ENCODE assay signal across 19 mouse cellular contexts in the genomic region with DNA sequence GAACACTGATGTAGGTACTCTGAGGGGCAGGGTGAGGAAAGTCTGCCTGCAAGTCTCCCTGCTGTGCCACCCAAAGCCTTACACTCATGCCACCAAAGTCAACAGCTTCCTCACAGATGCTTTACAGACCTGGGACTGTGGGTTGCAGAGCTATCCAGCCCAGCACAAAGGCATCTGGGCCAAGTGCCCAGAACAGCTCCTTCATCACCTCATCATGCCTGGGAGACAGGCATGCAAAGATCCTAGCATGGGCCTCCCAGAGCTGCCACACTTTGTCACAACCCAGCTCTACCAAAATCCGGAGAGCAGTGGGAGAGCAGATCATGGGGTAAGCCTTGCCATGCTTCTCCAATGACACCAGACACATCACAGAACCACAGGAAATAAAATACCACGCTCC. TPM values are rescaled to one million over a fixed set of nuclear protein-coding genes. Genes with fewer than 3 reads are reported as not detected.
DNase-seq lines count a peak whose midpoint lies in the region; ATAC-seq and TF ChIP-seq lines count a peak whose summit lies in the region.
"Had no signal": no experiment of that assay in that cellular context is flagged by ENCODE, and none has a peak within 500 bp of the region (broad histone marks: within the 10 kb centered on the region; RNA-seq: fewer than 3 reads in every experiment).

No protein-coding gene starts in this region.

- H3K4me1 ChIP-seq in heart, embryonic 10.5 days = peaks cover 6% of the 10 kb centered on the region
- H3K4me1 ChIP-seq in heart, postnatal 0 days (ENCODE audit: control insufficient read depth, insufficient read depth) = peaks cover 12% of the 10 kb centered on the region
- H3K4me1 ChIP-seq: embryonic facial prominence, embryonic 15.5 days; forebrain, embryonic 12.5 days; hindbrain, embryonic 15.5 days had no signal

- no peak overlapping the region for H3K27ac ChIP-seq in heart, embryonic 10.5 days
- H3K27ac ChIP-seq in heart, postnatal 0 days (ENCODE audit: low read depth) = peak overlapping the region; percentile 54
- H3K27ac ChIP-seq: embryonic facial prominence, embryonic 15.5 days; forebrain, embryonic 12.5 days; hindbrain, embryonic 15.5 days; kidney, postnatal 0 days had no signal

- no peaks in the 10 kb centered on the region for H3K36me3 ChIP-seq in heart, embryonic 10.5 days
- no peaks in the 10 kb centered on the region for H3K36me3 ChIP-seq in heart, postnatal 0 days (replicated peaks; ENCODE audit: control insufficient read depth, insufficient read depth, low read length)
- H3K36me3 ChIP-seq: embryonic facial prominence, embryonic 15.5 days; forebrain, embryonic 12.5 days; hindbrain, embryonic 15.5 days had no signal

- peak; percentile 94 for DNase-seq in heart, adult 11 months
- no peak for DNase-seq in heart, embryonic 10.5 days (ENCODE audit: low spot score)
- peak; percentile 16 to 26 for DNase-seq in right cerebral cortex, postnatal 10 days (ENCODE audit: low spot score in 2 of 2)
- DNase-seq in right cerebral cortex, postnatal 14 days = no peak
- DNase-seq in heart, postnatal 0 days (ENCODE audit: low spot score) = peak; percentile 45
- DNase-seq in lung, postnatal 4 days = peak; percentile 26 to 71
- no peak for DNase-seq in adrenal gland, adult 2 months
- no peak for DNase-seq in gastrocnemius, postnatal 10 days
- DNase-seq: cerebellum, postnatal 10 days; embryo, embryonic 11 days; layer of hippocampus, postnatal 36 days; liver; liver, postnatal 0 days had no signal

- H3K9me3 ChIP-seq in heart, embryonic 10.5 days = no peaks in the 10 kb centered on the region
- no peaks in the 10 kb centered on the region for H3K9me3 ChIP-seq in heart, postnatal 0 days (replicated peaks; ENCODE audit: control insufficient read depth, low read length)
- H3K9me3 ChIP-seq: embryonic facial prominence, embryonic 15.5 days; forebrain, embryonic 12.5 days; hindbrain, embryonic 15.5 days had no signal

- no peaks in the 10 kb centered on the region for H3K27me3 ChIP-seq in heart, embryonic 10.5 days (ENCODE audit: insufficient read depth, poor library complexity, severe bottlenecking)
- no peaks in the 10 kb centered on the region for H3K27me3 ChIP-seq in heart, postnatal 0 days (ENCODE audit: control insufficient read depth, insufficient read depth, low read length)
- H3K27me3 ChIP-seq: embryonic facial prominence, embryonic 15.5 days; forebrain, embryonic 12.5 days; hindbrain, embryonic 15.5 days had no signal

- no peak overlapping the region for H3K4me3 ChIP-seq in heart, embryonic 10.5 days
- H3K4me3 ChIP-seq in heart, postnatal 0 days (ENCODE audit: low read depth, low read length) = no peak overlapping the region
- H3K4me3 ChIP-seq: embryonic facial prominence, embryonic 15.5 days; forebrain, embryonic 12.5 days; hindbrain, embryonic 15.5 days had no signal

- H3K4me2 ChIP-seq in heart, postnatal 0 days (ENCODE audit: low read depth, low read length) = no peak overlapping the region
- H3K4me2 ChIP-seq: embryonic facial prominence, embryonic 15.5 days; forebrain, embryonic 12.5 days; hindbrain, embryonic 15.5 days; midbrain, embryonic 11.5 days had no signal

- whole genome bisulfite sequencing in heart, embryonic 10.5 days = 63% methylated on average over 2 of the region's 2 CpGs
- WGBS in heart, postnatal 0 days = 21% methylated on average over 2 of the region's 2 CpGs

- no peak overlapping the region for H3K9ac ChIP-seq in heart, postnatal 0 days (replicated peaks; ENCODE audit: low read depth, low read length)
- H3K9ac ChIP-seq: embryonic facial prominence, embryonic 15.5 days; forebrain, embryonic 12.5 days; hindbrain, embryonic 15.5 days; liver, postnatal 0 days had no signal

- no peak for TF ChIP-seq CTCF in heart, postnatal 0 days (IDR thresholded peaks at IDR 0.05; ENCODE audit: low read depth)

- no peak for TF ChIP-seq EP300 in heart, postnatal 0 days (IDR thresholded peaks at IDR 0.05; ENCODE audit: low read depth)

- ATAC-seq in heart, postnatal 0 days (ENCODE audit: insufficient read depth, low read depth) = peak; percentile 92
- ATAC-seq: intestine, embryonic 16.5 days; liver, postnatal 0 days had no signal

RNA-seq across cellular contexts. Expression of a gene that starts 57.6 kb away (rescaled TPM):
- 9.2 and 9.9 TPM in 2 replicates for polyA plus RNA-seq in heart, embryonic 10.5 days (2016; fragmentation: Nextera tagmentation; extraction: Ambion mirVana)
- 23.7 and 26.9 TPM in 2 replicates for total RNA-seq in heart, postnatal 0 days (2014; rRNA removed; ENCODE audit: low replicate concordance)
- polyA plus RNA-seq in heart, postnatal 0 days (2015; fragmentation: Nextera tagmentation; extraction: Ambion mirVana) = 7.8 and 8.5 TPM in 2 replicates
- 10 to 100 TPM; 14.4 to 23.5 TPM for total RNA-seq in adrenal gland, adult 2 months (2021)
- polyA plus RNA-seq in adrenal gland, adult 2 months (2012; rRNA removed) = 11.3 and 13.5 TPM in 2 replicates
- 1 to 10 TPM; 7.5 to 9.2 TPM for total RNA-seq in gastrocnemius, postnatal 10 days (2021)

Comparison
In these comparisons a context has a peak if more than half of its experiments do, and no peak if none do; other contexts are left out.
1. DNase-seq: peak in heart, adult 11 months (single experiment), right cerebral cortex, postnatal 10 days (2 of 2), heart, postnatal 0 days (single experiment) and lung, postnatal 4 days (2 of 2); none in heart, embryonic 10.5 days (single experiment), right cerebral cortex, postnatal 14 days (single experiment), adrenal gland, adult 2 months (single experiment) and gastrocnemius, postnatal 10 days (single experiment).